12 mouse cellular contexts compared by ENCODE assay signal in genomic region chr15:83924656-83925055, GRCm38 (mm10).
DNase-seq lines count a peak whose midpoint lies in the region; ATAC-seq lines count a peak whose summit lies in the region.
"Had no signal": no experiment of that assay in that cellular context is flagged by ENCODE, and none has a peak within 500 bp of the region (broad histone marks: within the 10 kb centered on the region; RNA-seq: fewer than 3 reads in every experiment).

No protein-coding gene starts in this region.

- no peak overlapping the region for H3K4me2 ChIP-seq in heart, embryonic 12.5 days
- H3K4me2 ChIP-seq: lung, embryonic 15.5 days; neural tube, embryonic 13.5 days; stomach, embryonic 15.5 days had no signal

- H3K9ac ChIP-seq in heart, embryonic 12.5 days: no peak overlapping the region
- H3K9ac ChIP-seq: lung, embryonic 15.5 days; neural tube, embryonic 13.5 days; stomach, embryonic 15.5 days had no signal

- no peak overlapping the region for H3K27ac ChIP-seq in heart, embryonic 12.5 days (ENCODE audit: poor library complexity, severe bottlenecking)
- H3K27ac ChIP-seq: lung, embryonic 15.5 days; neural tube, embryonic 13.5 days; stomach, embryonic 15.5 days had no signal

- H3K9me3 ChIP-seq in heart, embryonic 12.5 days (replicated peaks): no peaks in the 10 kb centered on the region
- H3K9me3 ChIP-seq: lung, embryonic 15.5 days; neural tube, embryonic 13.5 days; stomach, embryonic 15.5 days had no signal

- no peak overlapping the region for H3K4me3 ChIP-seq in heart, embryonic 12.5 days
- H3K4me3 ChIP-seq: lung, embryonic 15.5 days; neural tube, embryonic 13.5 days; stomach, embryonic 15.5 days had no signal

- 29% methylated on average over 4 of the region's 4 CpGs for WGBS in heart, embryonic 12.5 days

- H3K27me3 ChIP-seq in heart, embryonic 12.5 days (replicated peaks): no peaks in the 10 kb centered on the region
- H3K27me3 ChIP-seq: lung, embryonic 15.5 days; neural tube, embryonic 13.5 days; stomach, embryonic 15.5 days had no signal

- no peak for ATAC-seq in heart, embryonic 12.5 days (ENCODE audit: insufficient number of reproducible peaks, low FRiP score)

- H3K36me3 ChIP-seq in heart, embryonic 12.5 days: no peaks in the 10 kb centered on the region
- H3K36me3 ChIP-seq: lung, embryonic 15.5 days; neural tube, embryonic 13.5 days; stomach, embryonic 15.5 days had no signal

- H3K4me1 ChIP-seq in heart, embryonic 12.5 days (replicated peaks): no peaks in the 10 kb centered on the region
- H3K4me1 ChIP-seq: lung, embryonic 15.5 days; neural tube, embryonic 13.5 days; stomach, embryonic 15.5 days had no signal

- DNase-seq in heart, postnatal 4 days: peak; percentile 67
- peak; percentile 16 for DNase-seq in thymus, postnatal 4 days
- DNase-seq in thymus, postnatal 36 days: no peak
- peak; percentile 76 for DNase-seq in embryo, embryonic 11 days
- peak; percentile 67 for DNase-seq in testis, postnatal 10 days (ENCODE audit: low spot score)
- no peak for DNase-seq in thymus, postnatal 10 days (ENCODE audit: low spot score in 2 of 2)
- no peak for DNase-seq in frontal cortex, postnatal 36 days (ENCODE audit: low spot score in 2 of 2)
- DNase-seq: cerebellum, adult 9-10 months had no signal

Comparison
In these comparisons a context has a peak if more than half of its experiments do, and no peak if none do; other contexts are left out.
1. DNase-seq: peak in heart, postnatal 4 days (single experiment), thymus, postnatal 4 days (single experiment), embryo, embryonic 11 days (single experiment) and testis, postnatal 10 days (single experiment); none in thymus, postnatal 36 days (0 of 2), thymus, postnatal 10 days (0 of 2) and frontal cortex, postnatal 36 days (0 of 2).